In the genomic region with DNA sequence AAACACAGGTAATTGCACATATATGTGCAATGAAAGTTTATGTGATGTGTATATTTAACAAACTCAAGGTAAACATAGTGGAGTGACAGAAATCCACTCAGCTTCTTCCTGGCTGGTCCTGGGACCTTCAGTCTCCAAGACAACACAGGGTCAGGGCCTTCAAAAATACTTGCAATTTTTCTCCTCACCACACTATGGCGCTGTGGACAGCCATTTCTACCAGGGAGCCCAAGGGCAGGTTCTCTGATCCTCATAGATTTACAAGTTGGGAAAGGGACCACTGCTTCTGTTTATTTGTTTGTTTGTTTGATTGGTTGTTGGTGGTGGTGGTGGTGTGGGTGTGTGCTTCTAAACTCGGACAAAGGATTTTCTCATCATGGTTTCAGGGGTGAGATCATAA, we compare ENCODE assay signal across 10 mouse cellular contexts. TPM values are rescaled to one million over a fixed set of nuclear protein-coding genes. Genes with fewer than 3 reads are reported as not detected.
A peak's percentile ranks its signal among the peaks of the same experiment; 100 is the strongest.
DNase-seq lines count a peak whose midpoint lies in the region; ATAC-seq lines count a peak whose summit lies in the region.
"Had no signal": no experiment of that assay in that cellular context is flagged by ENCODE, and none has a peak within 500 bp of the region (broad histone marks: within the 10 kb centered on the region; RNA-seq: fewer than 3 reads in every experiment).

No protein-coding gene starts in this region.

- H3K4me1 ChIP-seq in intestine, embryonic 16.5 days (ENCODE audit: control insufficient read depth, insufficient read depth, low read length), result peaks cover 6% of the 10 kb centered on the region; the same call in 1 of the 2 replicates
- peaks cover 8% of the 10 kb centered on the region; the same call in 1 of the 2 replicates for H3K4me1 ChIP-seq in forebrain, embryonic 11.5 days (replicated peaks; ENCODE audit: control insufficient read depth, insufficient read depth, low read length)

- WGBS in intestine, embryonic 16.5 days, result 8% methylated on average over 2 of the region's 2 CpGs
- WGBS in forebrain, embryonic 11.5 days, result 10% methylated on average over 2 of the region's 2 CpGs

- no peak overlapping the region for H3K9ac ChIP-seq in intestine, embryonic 16.5 days (ENCODE audit: low read depth, low read length)
- H3K9ac ChIP-seq in forebrain, embryonic 11.5 days (ENCODE audit: low read length), result no peak overlapping the region

- no peaks in the 10 kb centered on the region for H3K36me3 ChIP-seq in intestine, embryonic 16.5 days (ENCODE audit: control insufficient read depth, insufficient read depth, low read length)
- no peaks in the 10 kb centered on the region for H3K36me3 ChIP-seq in forebrain, embryonic 11.5 days (ENCODE audit: control insufficient read depth, insufficient read depth, low read length)

- H3K27ac ChIP-seq in intestine, embryonic 16.5 days (ENCODE audit: low read length), result no peak overlapping the region
- no peak overlapping the region for H3K27ac ChIP-seq in forebrain, embryonic 11.5 days (ENCODE audit: low read depth, low read length)

- H3K9me3 ChIP-seq in intestine, embryonic 16.5 days (ENCODE audit: control insufficient read depth, low read length), result no peaks in the 10 kb centered on the region
- no peaks in the 10 kb centered on the region for H3K9me3 ChIP-seq in forebrain, embryonic 11.5 days (ENCODE audit: control insufficient read depth, low read length)

- no peak overlapping the region for H3K4me2 ChIP-seq in intestine, embryonic 16.5 days (ENCODE audit: low read depth, low read length)
- no peak overlapping the region for H3K4me2 ChIP-seq in forebrain, embryonic 11.5 days (ENCODE audit: low read depth, low read length, severe bottlenecking)

- H3K4me3 ChIP-seq in intestine, embryonic 16.5 days (ENCODE audit: low read length), result no peak overlapping the region
- no peak overlapping the region for H3K4me3 ChIP-seq in forebrain, embryonic 11.5 days (ENCODE audit: low read depth, low read length)

- DNase-seq in heart, adult 8-10 months (ENCODE audit: low spot score), result peak; percentile 8
- DNase-seq in heart, adult 11 months, result no peak
- DNase-seq in 416B (ENCODE audit: low read depth) (peak; percentile 32), MEL-GATA-1-ER (ENCODE audit: extremely low read depth, low read depth) (peak; percentile 18)
- DNase-seq in layer of hippocampus, postnatal 36 days, result no peak
- DNase-seq in forebrain, embryonic 11.5 days (ENCODE audit: low spot score), result no peak

- H3K27me3 ChIP-seq in intestine, embryonic 16.5 days (replicated peaks; ENCODE audit: control insufficient read depth, insufficient read depth, low read length), result peaks cover 17% of the 10 kb centered on the region
- H3K27me3 ChIP-seq in forebrain, embryonic 11.5 days (ENCODE audit: control insufficient read depth, insufficient read depth, low read length), result peaks cover 22% of the 10 kb centered on the region

- ATAC-seq in granulocyte monocyte progenitor cell, adult 5-6 weeks (replicated peaks; ENCODE audit: poor library complexity, severe bottlenecking), result peak; percentile 50; the same call in 1 of the 2 replicates
- ATAC-seq in intestine, embryonic 16.5 days, result no peak
- ATAC-seq in forebrain, embryonic 11.5 days (replicated peaks; ENCODE audit: low FRiP score), result no peak

RNA-seq across cellular contexts. Expression of a gene that starts 3.2 kb away (rescaled TPM):
- not detected for total RNA-seq in heart, adult 8-10 months (2022)
- total RNA-seq in granulocyte monocyte progenitor cell, adult 5-6 weeks (2014; fragmentation: Nextera tagmentation), result not detected in 2 replicates
- not detected in 2 replicates for total RNA-seq in granulocyte monocyte progenitor cell, adult 5-6 weeks (2017)
- total RNA-seq in layer of hippocampus, postnatal 36 days (2021), result not detected
- not detected in 2 replicates for polyA plus RNA-seq in intestine, embryonic 16.5 days (2015; fragmentation: Nextera tagmentation; extraction: Ambion mirVana)
- not detected in 2 replicates for polyA plus RNA-seq in forebrain, embryonic 11.5 days (2014; fragmentation: Nextera tagmentation; extraction: Ambion mirVana)
- total RNA-seq: neutrophil, adult 5-6 weeks had no signal
- polyA plus RNA-seq: large intestine, adult 2 months had no signal

RNA-seq across cellular contexts. Expression of a gene that starts 5.1 kb away (rescaled TPM):
- 10 to 100 TPM; 15.3 to 19.4 (median 18.4) TPM for total RNA-seq in heart, adult 8-10 months (2022)
- not detected in 2 replicates for total RNA-seq in granulocyte monocyte progenitor cell, adult 5-6 weeks (2014; fragmentation: Nextera tagmentation)
- total RNA-seq in granulocyte monocyte progenitor cell, adult 5-6 weeks (2017), result not detected in 2 replicates
- 1 to 10 TPM; 1.0 to 1.2 TPM for total RNA-seq in layer of hippocampus, postnatal 36 days (2021)
- polyA plus RNA-seq in intestine, embryonic 16.5 days (2015; fragmentation: Nextera tagmentation; extraction: Ambion mirVana), result 0.04 TPM in 1 of 2 replicates, not detected in the other
- 0.20 and 0.36 TPM in 2 replicates for polyA plus RNA-seq in forebrain, embryonic 11.5 days (2014; fragmentation: Nextera tagmentation; extraction: Ambion mirVana)
- total RNA-seq: neutrophil, adult 5-6 weeks had no signal

RNA-seq across cellular contexts. Expression of a gene that starts 39.5 kb away (rescaled TPM):
- total RNA-seq in heart, adult 8-10 months (2022), result 10 to 100 TPM; 12.6 to 21.0 (median 17.3) TPM
- 5.8 and 14.0 TPM in 2 replicates for total RNA-seq in granulocyte monocyte progenitor cell, adult 5-6 weeks (2014; fragmentation: Nextera tagmentation)
- 4.4 and 8.1 TPM in 2 replicates for total RNA-seq in granulocyte monocyte progenitor cell, adult 5-6 weeks (2017)
- 10 to 100 TPM; 67.7 to 74.3 TPM for total RNA-seq in layer of hippocampus, postnatal 36 days (2021)
- polyA plus RNA-seq in intestine, embryonic 16.5 days (2015; fragmentation: Nextera tagmentation; extraction: Ambion mirVana), result 165 and 182 TPM in 2 replicates
- polyA plus RNA-seq in forebrain, embryonic 11.5 days (2014; fragmentation: Nextera tagmentation; extraction: Ambion mirVana), result 89.4 and 98.3 TPM in 2 replicates

RNA-seq across cellular contexts. Expression of a gene that starts 41.3 kb away (rescaled TPM):
- total RNA-seq in heart, adult 8-10 months (2022), result under 1 TPM; 0.05 to 0.16 (median 0.10) TPM
- not detected in 2 replicates for total RNA-seq in granulocyte monocyte progenitor cell, adult 5-6 weeks (2014; fragmentation: Nextera tagmentation)
- not detected in 2 replicates for total RNA-seq in granulocyte monocyte progenitor cell, adult 5-6 weeks (2017)
- total RNA-seq in layer of hippocampus, postnatal 36 days (2021), result under 1 TPM; 0.07 to 0.25 TPM
- polyA plus RNA-seq in intestine, embryonic 16.5 days (2015; fragmentation: Nextera tagmentation; extraction: Ambion mirVana), result 0.05 and 0.09 TPM in 2 replicates
- not detected in 2 replicates for polyA plus RNA-seq in forebrain, embryonic 11.5 days (2014; fragmentation: Nextera tagmentation; extraction: Ambion mirVana)
- polyA plus RNA-seq: large intestine, adult 2 months had no signal

Comparison
In these comparisons a context has a peak if more than half of its experiments do, and no peak if none do; other contexts are left out.
1. DNase-seq: peak in heart, adult 8-10 months (single experiment), 416B (single experiment) and MEL-GATA-1-ER (single experiment); none in heart, adult 11 months (single experiment), layer of hippocampus, postnatal 36 days (0 of 2) and forebrain, embryonic 11.5 days (single experiment).
2. RNA of a gene that starts 5.1 kb away (total RNA-seq): 15.3 to 19.4 TPM in heart, adult 8-10 months; 1.0 to 1.2 TPM in layer of hippocampus, postnatal 36 days and not detected in granulocyte monocyte progenitor cell, adult 5-6 weeks; every median in the first group is over 4 times any median in the second.